Mouse (Mus musculus) CH12.LX (cell line): ENCODE measurements around the gene Hist1h2bh. TPM values are rescaled to one million over a fixed set of nuclear protein-coding genes. Genes with fewer than 3 reads are reported as not detected.

Source experiments
- DNase-seq: peaks from one replicate; pipeline ENCODE4 v3.0.0-alpha.2; 2013; ENCODE audit errors: extremely low read depth
- H3K27ac ChIP-seq: 2 replicates; pipeline ENCODE4 v1.5.1; 2012; ENCODE audit warnings: low read depth, mild to moderate bottlenecking, control low read depth, moderate library complexity; ENCODE audit not compliant: insufficient read depth
- H3K27me3 ChIP-seq: replicated peaks from 2 replicates; pipeline ENCODE3; 2012; ENCODE audit warnings: inconsistent platforms
- H3K36me3 ChIP-seq, 2 experiments: replicated peaks in 1 of 2; 2 replicates each; pipeline versions ENCODE3 to v1.6.1; 2012; ENCODE audit warnings: inconsistent platforms in 1 of 2, low read length in 1 of 2, mild to moderate bottlenecking in 1 of 2, mixed read lengths in 1 of 2, moderate library complexity in 1 of 2; ENCODE audit not compliant: control insufficient read depth in 1 of 2, insufficient read depth in 1 of 2
- H3K4me1 ChIP-seq, 2 experiments: 2 replicates each; pipeline ENCODE4 v1.6.1; 2012; ENCODE audit warnings: inconsistent platforms in 1 of 2, moderate library complexity in 1 of 2; ENCODE audit not compliant: insufficient read depth in 2 of 2, control insufficient read depth in 1 of 2
- H3K4me2 ChIP-seq: 2 replicates; pipeline ENCODE4 v1.6.1; 2012; ENCODE audit warnings: low read depth, mild to moderate bottlenecking, control low read depth; ENCODE audit not compliant: poor library complexity, insufficient read depth, severe bottlenecking
- H3K4me3 ChIP-seq, 3 experiments: fragments of 150-350 bp in 1 of 3; sonication (generic) in 1 of 3; replicated peaks in 1 of 3; 2 replicates each; pipeline versions ENCODE3 to v1.5.1; 2011 to 2012; ENCODE audit warnings: low read depth in 2 of 3, low read length in 2 of 3, mild to moderate bottlenecking in 2 of 3, moderate library complexity in 2 of 3, control low read depth in 1 of 3, improper control_type of control experiment in 1 of 3, inconsistent platforms in 1 of 3, mixed read lengths in 1 of 3; ENCODE audit not compliant: poor library complexity in 1 of 3
- H3K79me2 ChIP-seq: replicated peaks from 2 replicates; pipeline ENCODE4 v1.6.1; 2012; ENCODE audit warnings: mild to moderate bottlenecking, moderate library complexity; ENCODE audit not compliant: control insufficient read depth, poor library complexity, insufficient read depth, severe bottlenecking; ENCODE audit errors: extremely low read depth
- H3K9ac ChIP-seq: 2 replicates; pipeline ENCODE4 v1.6.1; 2012; ENCODE audit warnings: low read depth, mild to moderate bottlenecking, control low read depth, moderate library complexity; ENCODE audit not compliant: insufficient read depth
- H3K9me3 ChIP-seq: replicated peaks from 2 replicates; pipeline ENCODE3; 2012; ENCODE audit warnings: low read length, inconsistent platforms, mixed read lengths
- BHLHE40 ChIP-seq: IDR thresholded peaks from 2 replicates; pipeline ENCODE4 v1.6.1; 2011; ENCODE audit warnings: mild to moderate bottlenecking, low read depth, low read length, improper control_type of control experiment
- CHD2 ChIP-seq: IDR thresholded peaks from 2 replicates; pipeline ENCODE4 v1.6.1; 2011; ENCODE audit warnings: low read length, improper control_type of control experiment
- CTCF ChIP-seq, 2 experiments: IDR thresholded peaks in 1 of 2; conservative IDR thresholded peaks in 1 of 2; 2 replicates each; pipeline ENCODE4 v1.5.1; 2011 to 2012; ENCODE audit warnings: low read depth in 2 of 2, low read length in 2 of 2, improper control_type of control experiment in 1 of 2, inconsistent platforms in 1 of 2, mild to moderate bottlenecking in 1 of 2, moderate library complexity in 1 of 2
- E2F4 ChIP-seq: IDR thresholded peaks from 2 replicates; pipeline ENCODE4 v1.6.1; 2011; ENCODE audit warnings: low read depth, low read length, improper control_type of control experiment; ENCODE audit not compliant: insufficient replicate concordance
- ELF1 ChIP-seq: IDR thresholded peaks from 2 replicates; pipeline ENCODE4 v1.6.1; 2014; ENCODE audit warnings: low read depth, mild to moderate bottlenecking, inconsistent platforms, low read length, improper control_type of control experiment
- GABPA ChIP-seq: IDR thresholded peaks from 2 replicates; pipeline ENCODE4 v1.6.1; 2012; ENCODE audit warnings: low read depth, low read length, improper control_type of control experiment, inconsistent platforms; ENCODE audit not compliant: insufficient replicate concordance
- HCFC1 ChIP-seq: IDR thresholded peaks from 2 replicates; pipeline ENCODE4 v1.6.1; 2012; ENCODE audit warnings: low read depth, mild to moderate bottlenecking, inconsistent platforms, low read length, improper control_type of control experiment
- IRF4 ChIP-seq: IDR thresholded peaks from 2 replicates; pipeline ENCODE4 v1.6.1; 2014; ENCODE audit warnings: low read depth, mild to moderate bottlenecking, inconsistent platforms, low read length, improper control_type of control experiment
- JUN ChIP-seq: IDR thresholded peaks from 2 replicates; pipeline ENCODE4 v1.6.1; 2011; ENCODE audit warnings: low read depth, mild to moderate bottlenecking, low read length, improper control_type of control experiment, moderate library complexity; ENCODE audit not compliant: insufficient read depth
- JUND ChIP-seq: conservative IDR thresholded peaks from 2 replicates; pipeline ENCODE4 v1.6.1; 2011; ENCODE audit warnings: low read depth, low read length, improper control_type of control experiment
- KAT2A ChIP-seq: IDR thresholded peaks from 2 replicates; pipeline ENCODE4 v1.6.1; 2012; ENCODE audit warnings: low read length, improper control_type of control experiment, inconsistent platforms; ENCODE audit not compliant: insufficient replicate concordance
- MAFK ChIP-seq: IDR thresholded peaks from 2 replicates; pipeline ENCODE4 v1.6.1; 2011; ENCODE audit warnings: low read length, improper control_type of control experiment; ENCODE audit not compliant: insufficient replicate concordance
- MAX ChIP-seq: IDR thresholded peaks from 2 replicates; pipeline ENCODE4 v1.6.1; 2011; ENCODE audit warnings: low read length, improper control_type of control experiment
- MAZ ChIP-seq: IDR thresholded peaks from 2 replicates; pipeline ENCODE4 v1.6.1; 2012; ENCODE audit warnings: low read depth, mild to moderate bottlenecking, inconsistent platforms, low read length, improper control_type of control experiment, moderate library complexity
- MEF2A ChIP-seq: IDR thresholded peaks from 2 replicates; pipeline ENCODE4 v1.6.1; 2014; ENCODE audit warnings: low read depth, mild to moderate bottlenecking, inconsistent platforms, low read length, improper control_type of control experiment, borderline replicate concordance
- MXI1 ChIP-seq: IDR thresholded peaks from 2 replicates; pipeline ENCODE4 v1.6.1; 2011; ENCODE audit warnings: mild to moderate bottlenecking, low read depth, low read length, improper control_type of control experiment
- MYC ChIP-seq: IDR thresholded peaks from 2 replicates; pipeline ENCODE4 v1.6.1; 2011; ENCODE audit warnings: low read depth, mild to moderate bottlenecking, improper control_type of control experiment, low read length
- NELFE ChIP-seq: IDR thresholded peaks from 2 replicates; pipeline ENCODE4 v1.6.1; 2011; ENCODE audit warnings: low read depth, low read length, improper control_type of control experiment
- NRF1 ChIP-seq: IDR thresholded peaks from 2 replicates; pipeline ENCODE4 v1.6.1; 2014; ENCODE audit warnings: low read depth, mild to moderate bottlenecking, inconsistent platforms, low read length, improper control_type of control experiment, moderate library complexity
- PAX5 ChIP-seq: IDR thresholded peaks from 2 replicates; pipeline ENCODE4 v1.6.1; 2012; ENCODE audit warnings: low read length, inconsistent platforms, mixed read lengths
- POLR2A ChIP-seq: IDR thresholded peaks from 2 replicates; pipeline ENCODE4 v1.6.1; 2011; ENCODE audit warnings: low read depth, mild to moderate bottlenecking, improper control_type of control experiment, low read length
- RAD21 ChIP-seq: IDR thresholded peaks from 2 replicates; pipeline ENCODE4 v1.6.1; 2011; ENCODE audit warnings: low read depth, mild to moderate bottlenecking, low read length, improper control_type of control experiment, moderate library complexity
- RCOR1 ChIP-seq: conservative IDR thresholded peaks from 2 replicates; pipeline ENCODE4 v1.6.1; 2012; ENCODE audit warnings: low read depth, mild to moderate bottlenecking, inconsistent platforms, low read length, improper control_type of control experiment
- SIN3A ChIP-seq: IDR thresholded peaks from 2 replicates; pipeline ENCODE4 v1.6.1; 2012; ENCODE audit warnings: low read length, improper control_type of control experiment, inconsistent platforms
- SMC3 ChIP-seq: IDR thresholded peaks from 2 replicates; pipeline ENCODE4 v1.6.1; 2011; ENCODE audit warnings: low read depth, low read length, improper control_type of control experiment
- TBP ChIP-seq: conservative IDR thresholded peaks from 2 replicates; pipeline ENCODE4 v1.6.1; 2011; ENCODE audit warnings: low read depth, low read length, improper control_type of control experiment
- TCF12 ChIP-seq: IDR thresholded peaks from 2 replicates; pipeline ENCODE4 v1.6.1; 2014; ENCODE audit warnings: low read depth, mild to moderate bottlenecking, inconsistent platforms, low read length, improper control_type of control experiment
- USF2 ChIP-seq: conservative IDR thresholded peaks from 2 replicates; pipeline ENCODE4 v1.6.1; 2011; ENCODE audit warnings: low read depth, low read length, improper control_type of control experiment
- ZC3H11A ChIP-seq: IDR thresholded peaks from 2 replicates; pipeline ENCODE4 v1.6.1; 2012; ENCODE audit warnings: low read depth, mild to moderate bottlenecking, inconsistent platforms, low read length, improper control_type of control experiment
- ZKSCAN1 ChIP-seq: IDR thresholded peaks from 2 replicates; pipeline ENCODE4 v1.6.1; 2012; ENCODE audit warnings: low read depth, inconsistent platforms, low read length, improper control_type of control experiment, borderline replicate concordance
- ZMIZ1 ChIP-seq: IDR thresholded peaks from 2 replicates; pipeline ENCODE4 v1.6.1; 2012; ENCODE audit warnings: low read depth, mild to moderate bottlenecking, inconsistent platforms, low read length, improper control_type of control experiment
- ZNF384 ChIP-seq: IDR thresholded peaks from 2 replicates; pipeline ENCODE4 v1.6.1; 2012; ENCODE audit warnings: low read depth, low read length, improper control_type of control experiment, inconsistent platforms
- dilution Hi-C: fragments of 300-500 bp; cut with MboI; formaldehyde crosslinking; loops from 2 replicates; pipeline ENCODE4 v1.14.3; 2020; ENCODE audit warnings: low sequenced_read_pairs; ENCODE audit not compliant: extremely low pct_unique_long_range_greater_than_20kb, extremely low pct_ligation_motif_present
- in situ Hi-C: fragments of 300-500 bp; cut with MboI; formaldehyde crosslinking; loops from 3 replicates; pipeline ENCODE4 v1.14.3; 2019; ENCODE audit warnings: low sequenced_read_pairs, low pct_ligation_motif_present, low pct_unique_long_range_greater_than_20kb, mixed read lengths
- polyA plus RNA-seq: library from polyadenylated mRNA; unstranded; fragments of >175 nt; gene quantifications from 2 replicates; pipeline ENCODE4 v1.2.1, GENCODE M21; 2012; ENCODE audit warnings: low read depth; ENCODE audit not compliant: insufficient read length
- total RNA-seq, 2 experiments: library from RNA; depleted of rRNA; stranded (reverse); fragments of 300-350 nt in 1 of 2; fragments of >200 nt in 1 of 2; gene quantifications; 2 replicates each; pipeline ENCODE4 v1.2.3; 2012 to 2014

Hist1h2bh gene
- total and polyA plus RNA-seq, 3 experiments = 0.77 to 261 (median 8.0) TPM

DNA sequence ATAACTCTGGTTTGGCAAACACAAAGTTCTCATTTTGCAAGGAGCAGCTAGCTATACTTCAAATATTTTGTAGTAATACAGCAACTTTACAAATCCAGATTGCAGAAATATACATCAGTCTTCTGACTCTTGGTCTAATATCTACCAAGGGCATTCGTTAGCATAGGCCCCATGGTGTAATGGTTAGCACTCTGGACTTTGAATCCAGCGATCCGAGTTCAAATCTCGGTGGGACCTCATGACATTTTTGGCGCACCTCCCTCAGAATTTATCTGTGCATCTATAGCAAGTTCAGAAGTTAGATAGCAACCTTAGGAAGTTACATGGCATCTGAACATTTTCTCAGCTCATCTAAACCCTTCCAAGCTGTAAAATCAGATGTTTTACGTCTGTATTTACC lies 24.3 kb downstream of the Hist1h2bh start:
- H3K9me3 ChIP-seq = no peaks in the 10 kb centered on the region
- in situ Hi-C loops (loop anchor here (25.0 kb wide), 1 partner anchor 1582 kb away; the partner anchor contains the start of gene Zfp184), dilution Hi-C loops (no loop called here)
- peak overlapping the region; percentile 85 for H3K9ac ChIP-seq
- H3K4me2 ChIP-seq = peak overlapping the region; percentile 95
- H3K36me3 ChIP-seq = no peaks in the 10 kb centered on the region
- H3K27ac ChIP-seq = no peak overlapping the region
- peaks cover 0 to 29% of the 10 kb centered on the region in 2 experiments; a peak in 2 of 4 replicates for H3K4me1 ChIP-seq
- no peaks in the 10 kb centered on the region for H3K79me2 ChIP-seq
- peak; percentile 85 for DNase-seq
- H3K27me3 ChIP-seq = no peaks in the 10 kb centered on the region
- TF ChIP-seq MAFK = peak; percentile 97
- TF ChIP-seq NELFE = no peak
- no peak for TF ChIP-seq SIN3A
- peak; percentile 97 for TF ChIP-seq ELF1
- TF ChIP-seq ZC3H11A = no peak
- TF ChIP-seq PAX5 = no peak
- TF ChIP-seq ZMIZ1 = no peak
- TF ChIP-seq E2F4 = peak; percentile 92; the same call in 1 of the 2 replicates
- TF ChIP-seq TCF12 = no peak
- TF ChIP-seq MAZ = no peak
- no peak for TF ChIP-seq GABPA
- TF ChIP-seq RAD21 = no peak
- peak; percentile 39; the same call in 1 of the 2 replicates for TF ChIP-seq MXI1
- no peak for TF ChIP-seq MEF2A
- peak; percentile 79; the same call in 1 of the 2 replicates for TF ChIP-seq KAT2A
- 0 out of 2 replicates have a peak, but pooled peaks have one; percentile 9 for TF ChIP-seq MYC
- TF ChIP-seq NRF1 = peak; percentile 64
- TF ChIP-seq TBP = peak; percentile 99
- peak overlapping the region; percentile 53 to 70 (median 58) for H3K4me3 ChIP-seq

- Histone ChIP-seq H3K9ac (peak overlapping the region; percentile 85), H3K79me2 (no peaks in the 10 kb centered on the region)
- TF ChIP-seq BHLHE40 = no peak
- TF ChIP-seq USF2 = no peak
- TF ChIP-seq ELF1 = no peak
- TF ChIP-seq NELFE = no peak
- TF ChIP-seq POLR2A = no peak
- TF ChIP-seq RCOR1 = no peak
- no peak for TF ChIP-seq IRF4
- peak; percentile 44; the same call in 1 of the 2 replicates for TF ChIP-seq MYC
- TF ChIP-seq NRF1 = no peak
- TF ChIP-seq MAFK = no peak
- TF ChIP-seq MXI1 = no peak
- TF ChIP-seq MAZ = no peak
- 0 out of 2 replicates have a peak, but pooled peaks have one; percentile 55 for TF ChIP-seq SIN3A
- TF ChIP-seq E2F4 = no peak
- TF ChIP-seq CTCF (conservative IDR thresholded peaks at IDR 0.05 in 1 of 2, IDR thresholded peaks at IDR 0.05 in 1 of 2; ENCODE audit: low read depth in 2 of 2, low read length in 2 of 2) = no peak
- TF ChIP-seq TBP = no peak
- no peak for TF ChIP-seq MAX
- no peak for TF ChIP-seq PAX5
- TF ChIP-seq JUN = no peak
- TF ChIP-seq RAD21 = no peak
- no peak for TF ChIP-seq SMC3
- TF ChIP-seq ZNF384 = no peak
- TF ChIP-seq JUND = no peak
- TF ChIP-seq HCFC1 = no peak
- TF ChIP-seq ZKSCAN1 = no peak
- no peak for TF ChIP-seq CHD2
Observed at GRCm38 (mm10) chr13:23518295-23518603, 24.9 kb downstream of the Hist1h2bh start.

More at GRCm38 (mm10) chr13:23518295-23518603, 24.9 kb downstream of the Hist1h2bh start:
- no peak overlapping the region for H3K4me2 ChIP-seq
- no peaks in the 10 kb centered on the region for H3K27me3 ChIP-seq
- peak overlapping the region; percentile 70 for H3K27ac ChIP-seq
- H3K4me1 ChIP-seq = peaks cover 3 to 33% of the 10 kb centered on the region in 2 experiments; a peak in 3 of 4 replicates
- peak overlapping the region; percentile 53 to 70 (median 57) for H3K4me3 ChIP-seq
- H3K9me3 ChIP-seq = no peaks in the 10 kb centered on the region
- in situ Hi-C loops (loop anchor here (25.0 kb wide), 1 partner anchor 1581 kb away; the partner anchor contains the start of gene Zfp184), dilution Hi-C loops (no loop called here)
- no peaks in the 10 kb centered on the region for H3K36me3 ChIP-seq
- DNase-seq = no peak
